Mouse (Mus musculus) heart, adult 2 months (tissue): Measurements from ENCODE around the gene Olfr1425.
"Not testable (repeated sequence)": the region's sequence is repeated elsewhere in the genome, so short reads cannot be mapped to it uniquely, and the experiment has no call there.

Source experiments
- CTCF ChIP-seq: fragments of 200-600 bp; IDR thresholded peaks from 2 replicates; pipeline ENCODE4 v1.8.1; 2022; ENCODE audit warnings: antibody characterized with exemption, mild to moderate bottlenecking, moderate library complexity
- EP300 ChIP-seq: fragments of 200-500 bp; IDR thresholded peaks from 2 replicates; pipeline ENCODE4 v1.6.1; 2011; ENCODE audit warnings: low read depth, low read length, control low read depth; ENCODE audit not compliant: insufficient read depth
- POLR2A ChIP-seq: fragments of 200-500 bp; IDR thresholded peaks from 2 replicates; pipeline ENCODE4 v1.6.1; 2011; ENCODE audit warnings: mild to moderate bottlenecking, low read depth, low read length, control low read depth; ENCODE audit not compliant: insufficient read depth

- not testable (repeated sequence) for TF ChIP-seq CTCF, POLR2A, EP300
Observed at GRCm38 (mm10) chr19:12077631-12078030, at the start of gene Olfr1425.
